Mouse (Mus musculus) cerebellum, adult 2 months (tissue): ENCODE data around the gene Zfp94.

Experiments
- CTCF ChIP-seq: fragments of 200-500 bp; IDR thresholded peaks from 2 replicates; pipeline ENCODE4 v1.5.1; 2011; ENCODE audit warnings: low read depth, mild to moderate bottlenecking, control low read depth, low read length, moderate library complexity, borderline replicate concordance; ENCODE audit not compliant: insufficient read depth
- POLR2A ChIP-seq: fragments of 200-500 bp; IDR thresholded peaks from 2 replicates; pipeline ENCODE4 v1.6.1; 2011; ENCODE audit warnings: low read length, control low read depth, borderline replicate concordance; ENCODE audit not compliant: insufficient read depth

DNA sequence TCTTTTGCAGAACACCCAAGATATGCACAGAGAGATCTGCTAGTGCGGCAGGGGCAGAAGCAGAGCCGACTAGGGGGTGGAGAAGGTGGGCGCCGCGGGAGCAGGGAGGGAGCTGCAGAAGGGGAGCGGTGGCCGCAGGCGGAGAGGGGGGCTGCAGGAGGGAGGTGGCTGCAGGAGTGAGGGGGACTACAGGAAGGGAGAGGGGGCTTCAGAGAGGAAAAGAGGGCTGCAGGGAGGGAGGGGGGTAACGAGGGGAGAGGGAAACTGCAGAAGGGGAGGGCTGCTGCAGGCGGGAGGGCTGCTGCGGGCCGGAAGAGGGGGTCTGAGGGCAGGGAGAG lies 17.9 kb downstream of the Zfp94 start:
- TF ChIP-seq POLR2A (no peak), CTCF (no peak)
